Mouse (Mus musculus) central nervous system, embryonic 14 days (tissue): Measurements from ENCODE around the gene Cd22. TPM values are rescaled to one million over a fixed set of nuclear protein-coding genes. Genes with fewer than 3 reads are reported as not detected.

ENCODE experiments used
- polyA plus RNA-seq: library from polyadenylated mRNA; depleted of rRNA; stranded (reverse); fragments of >200 nt; gene quantifications from 2 replicates; pipeline ENCODE4 v1.2.3, GENCODE M21; 2012; rRNA removed

Gene Cd22
- polyA plus RNA-seq: 0.11 and 0.20 TPM in 2 replicates

GRCm38 (mm10) chr7:30880176-30880575, at the start of gene Cd22:
Cd22 (minus strand) TSS chr7:30880342.

DNA sequence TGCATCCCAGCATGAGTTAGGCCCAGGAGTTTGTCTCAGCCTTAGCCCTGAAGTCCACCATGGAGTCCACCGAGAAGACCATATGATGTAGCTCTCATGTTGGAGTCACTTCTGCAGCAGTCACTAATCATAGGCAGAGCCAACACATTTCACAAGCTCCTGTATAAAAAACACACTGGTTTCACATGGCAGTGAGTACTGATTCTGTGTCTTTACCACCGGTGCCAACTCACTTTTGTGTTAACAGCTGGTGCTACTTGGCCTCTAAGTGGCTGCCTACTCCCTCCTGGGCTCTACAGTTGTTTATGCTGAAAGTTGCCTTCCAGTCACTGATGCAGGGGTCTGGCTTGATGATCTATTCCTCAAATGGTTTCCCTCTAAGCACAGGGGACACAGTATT, 44.4 kb upstream of the Cd22 start, which contains the start of gene Hamp2:
Hamp2 (minus strand) TSS at position 101 of the 400 bp plus-strand sequence.

DNA sequence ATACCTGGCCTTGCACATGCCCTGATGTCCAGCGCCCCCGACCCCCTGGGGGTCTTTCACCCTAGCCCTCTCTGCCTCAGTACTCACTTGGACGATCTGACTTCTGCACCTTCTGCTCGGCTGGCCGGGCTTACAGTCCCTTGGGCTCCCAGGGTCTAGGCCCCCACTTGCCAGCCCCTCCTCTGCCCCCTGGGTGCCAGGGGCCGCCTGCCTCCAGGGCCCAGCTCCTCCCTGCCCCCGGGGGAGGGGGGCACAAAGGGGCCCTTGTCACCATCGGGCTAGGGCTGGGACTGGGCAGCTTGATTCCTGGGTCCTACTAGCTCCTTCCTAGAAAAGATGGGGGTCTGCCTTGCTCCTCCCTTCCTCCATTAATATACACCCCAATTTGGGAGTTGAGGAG, 34.6 kb upstream of the Cd22 start, which contains the start of gene Mag:
Mag (minus strand) TSS at position 142 of the 400 bp plus-strand sequence.

GRCm38 (mm10) chr7:30861464-30861863, 18.7 kb downstream of the Cd22 start, which contains the start of gene Ffar1:
Ffar1 (minus strand) TSS chr7:30861564.

GRCm38 (mm10) chr7:30856078-30856477, 24.1 kb downstream of the Cd22 start, which contains the start of gene Ffar3:
Ffar3 (minus strand) TSS chr7:30856178.

GRCm38 (mm10) chr7:30823675-30824074, 56.5 kb downstream of the Cd22 start, which contains the start of gene Ffar2:
Ffar2 (minus strand) TSS chr7:30823775.

Other genes starting within 250 kb of the Cd22 start
- gene Etv2, start 244.5 kb downstream of the Cd22 start, polyA plus RNA-seq: not detected in 2 replicates
- 91.4 and 95.2 TPM in 2 replicates for gene Rbm42, start 230.0 kb downstream of the Cd22 start, polyA plus RNA-seq
- 35.7 and 41.2 TPM in 2 replicates for gene Haus5, start 215.3 kb downstream of the Cd22 start, polyA plus RNA-seq
- gene Pmis2, start 208.7 kb downstream of the Cd22 start, polyA plus RNA-seq: not detected in 2 replicates
- gene 2200002J24Rik, start 181.4 kb downstream of the Cd22 start, polyA plus RNA-seq: not detected in 2 replicates
- gene Atp4a, start 168.1 kb downstream of the Cd22 start, polyA plus RNA-seq: 1.4 and 1.6 TPM in 2 replicates
- 182 and 186 TPM in 2 replicates for gene Tmem147, start 150.8 kb downstream of the Cd22 start, polyA plus RNA-seq
- gene Gapdhs, start 136.7 kb downstream of the Cd22 start, polyA plus RNA-seq: 0.09 and 0.11 TPM in 2 replicates
- gene Sbsn, start 128.9 kb downstream of the Cd22 start, polyA plus RNA-seq: 5.6 and 7.5 TPM in 2 replicates
- gene Dmkn, start 116.6 kb downstream of the Cd22 start, polyA plus RNA-seq: 0.93 and 11.3 TPM in 2 replicates
- gene Krtdap, start 92.4 kb downstream of the Cd22 start, polyA plus RNA-seq: 0.44 and 18.8 TPM in 2 replicates
- 0.10 and 0.16 TPM in 2 replicates for gene Ffar2, start 56.6 kb downstream of the Cd22 start, polyA plus RNA-seq
- 0.06 TPM in 1 of 2 replicates, not detected in the other for gene Ffar3, start 24.2 kb downstream of the Cd22 start, polyA plus RNA-seq
- not detected in 2 replicates for gene Ffar1, start 18.8 kb downstream of the Cd22 start, polyA plus RNA-seq
- gene Mag, start 34.5 kb upstream of the Cd22 start, polyA plus RNA-seq: 1.3 and 1.9 TPM in 2 replicates
- gene Hamp2, start 44.3 kb upstream of the Cd22 start, polyA plus RNA-seq: 0.43 TPM in 1 of 2 replicates, not detected in the other
- not detected in 2 replicates for gene Hamp, start 63.7 kb upstream of the Cd22 start, polyA plus RNA-seq
- gene Usf2, start 76.5 kb upstream of the Cd22 start, polyA plus RNA-seq: 164 and 173 TPM in 2 replicates
- 19.5 and 20.0 TPM in 2 replicates for gene Lsr, start 93.1 kb upstream of the Cd22 start, polyA plus RNA-seq
- 0.36 and 0.61 TPM in 2 replicates for gene Fam187b, start 93.4 kb upstream of the Cd22 start, polyA plus RNA-seq
- 17.0 and 23.0 TPM in 2 replicates for gene Fxyd5, start 162.1 kb upstream of the Cd22 start, polyA plus RNA-seq
- gene Fxyd7, start 171.1 kb upstream of the Cd22 start, polyA plus RNA-seq: 45.5 and 68.3 TPM in 2 replicates
- gene Fxyd1, start 176.9 kb upstream of the Cd22 start, polyA plus RNA-seq: 14.3 and 25.8 TPM in 2 replicates
- 0.65 and 1.6 TPM in 2 replicates for gene Lgi4, start 179.0 kb upstream of the Cd22 start, polyA plus RNA-seq
- gene Fxyd3, start 196.4 kb upstream of the Cd22 start, polyA plus RNA-seq: 0.36 and 6.3 TPM in 2 replicates
- 0.74 and 1.9 TPM in 2 replicates for gene Hpn, start 234.9 kb upstream of the Cd22 start, polyA plus RNA-seq
- 12.0 and 14.9 TPM in 2 replicates for gene Scn1b, start 246.7 kb upstream of the Cd22 start, polyA plus RNA-seq